Mouse (Mus musculus) CH12F3 (cell line): ENCODE results near the gene Stim1.

ENCODE experiments used
- in situ Hi-C: fragments of 300-500 bp; cut with MboI; formaldehyde crosslinking; loops from 2 replicates; pipeline ENCODE4 v1.14.3; 2020; ENCODE audit warnings: low sequenced_read_pairs

Stim1 gene

GRCm38 (mm10) chr7:102267601-102268394 lies at the start of gene Stim1:
TSS of gene Stim1 (plus strand) at chr7:102267806.
- in situ Hi-C loops: no loop called here

DNA sequence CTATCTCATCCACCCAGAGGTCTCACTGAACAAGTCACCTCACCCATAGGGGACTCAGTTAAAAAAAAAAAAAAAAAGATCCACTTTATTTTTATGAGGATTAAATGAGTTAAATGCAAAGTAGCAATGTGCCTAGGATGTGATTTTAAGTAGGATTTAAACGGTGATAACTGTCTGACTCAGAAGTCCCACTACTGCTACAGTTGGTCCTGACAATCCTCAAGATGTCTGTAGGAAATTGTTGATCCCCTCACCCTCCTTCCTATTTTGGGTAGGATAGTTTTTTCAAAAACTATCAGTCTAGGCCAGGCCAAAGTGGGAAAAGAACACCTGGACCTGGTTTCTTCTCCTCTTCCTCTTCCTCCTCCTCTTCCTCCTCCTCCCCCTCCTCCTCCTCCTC lies 45.7 kb upstream of the Stim1 start:
- in situ Hi-C loops: no loop called here

DNA sequence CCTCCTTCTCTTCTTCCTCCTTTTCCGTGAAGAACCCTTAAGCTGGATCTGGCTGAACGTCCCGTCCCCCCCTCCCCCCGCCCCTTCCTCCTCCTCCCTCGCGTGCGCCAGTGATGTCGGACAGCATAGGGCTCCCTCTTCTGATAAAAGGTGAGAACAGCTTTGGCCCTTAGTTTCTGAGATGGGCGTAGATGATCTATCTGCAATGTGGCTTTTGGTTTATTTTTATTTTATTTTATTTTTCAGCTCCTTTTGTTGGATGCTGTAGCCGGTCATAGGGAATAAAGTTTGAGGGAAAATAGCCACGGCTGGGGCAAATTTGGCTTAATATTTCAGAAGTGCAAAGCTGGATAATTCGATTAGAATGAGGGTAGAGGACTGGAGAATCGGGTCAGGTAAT lies 45.3 kb upstream of the Stim1 start:
- in situ Hi-C loops: no loop called here

DNA sequence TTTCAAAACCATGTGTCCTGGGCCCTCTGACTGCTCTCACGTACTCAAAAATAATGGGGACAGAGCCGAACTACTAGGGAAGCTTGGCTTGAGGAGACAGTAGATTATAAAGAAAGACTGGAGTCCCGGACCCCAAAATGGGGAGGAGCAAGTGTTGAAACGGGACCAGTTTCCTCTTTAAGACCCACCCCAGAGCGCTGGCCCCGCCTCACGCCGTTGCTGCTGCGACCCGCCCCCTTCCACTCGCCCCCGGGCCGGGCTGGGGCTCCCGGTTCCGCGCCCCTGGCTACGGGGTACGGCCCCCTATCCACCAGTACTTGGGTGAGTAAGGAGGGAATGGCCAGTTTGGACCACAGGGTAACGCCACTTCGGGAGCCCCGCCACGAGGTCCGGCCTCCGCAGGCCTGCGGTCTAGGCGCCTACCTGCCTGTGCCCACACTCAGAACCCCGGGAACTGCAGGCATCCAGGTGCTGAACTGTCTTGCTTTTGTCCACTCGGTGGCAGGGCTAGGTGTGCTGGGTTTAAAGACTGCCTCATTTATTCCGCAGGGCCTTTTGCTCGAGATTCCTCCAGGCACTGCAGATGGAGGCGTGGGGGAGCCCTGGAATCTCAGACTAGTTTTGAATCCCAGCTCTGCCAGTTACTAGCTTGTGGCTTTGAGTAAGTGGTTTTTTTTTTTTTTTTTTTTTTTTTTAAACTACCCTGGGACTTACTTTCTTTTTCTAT lies 44.6 kb upstream of the Stim1 start:
- in situ Hi-C loops: no loop called here

DNA sequence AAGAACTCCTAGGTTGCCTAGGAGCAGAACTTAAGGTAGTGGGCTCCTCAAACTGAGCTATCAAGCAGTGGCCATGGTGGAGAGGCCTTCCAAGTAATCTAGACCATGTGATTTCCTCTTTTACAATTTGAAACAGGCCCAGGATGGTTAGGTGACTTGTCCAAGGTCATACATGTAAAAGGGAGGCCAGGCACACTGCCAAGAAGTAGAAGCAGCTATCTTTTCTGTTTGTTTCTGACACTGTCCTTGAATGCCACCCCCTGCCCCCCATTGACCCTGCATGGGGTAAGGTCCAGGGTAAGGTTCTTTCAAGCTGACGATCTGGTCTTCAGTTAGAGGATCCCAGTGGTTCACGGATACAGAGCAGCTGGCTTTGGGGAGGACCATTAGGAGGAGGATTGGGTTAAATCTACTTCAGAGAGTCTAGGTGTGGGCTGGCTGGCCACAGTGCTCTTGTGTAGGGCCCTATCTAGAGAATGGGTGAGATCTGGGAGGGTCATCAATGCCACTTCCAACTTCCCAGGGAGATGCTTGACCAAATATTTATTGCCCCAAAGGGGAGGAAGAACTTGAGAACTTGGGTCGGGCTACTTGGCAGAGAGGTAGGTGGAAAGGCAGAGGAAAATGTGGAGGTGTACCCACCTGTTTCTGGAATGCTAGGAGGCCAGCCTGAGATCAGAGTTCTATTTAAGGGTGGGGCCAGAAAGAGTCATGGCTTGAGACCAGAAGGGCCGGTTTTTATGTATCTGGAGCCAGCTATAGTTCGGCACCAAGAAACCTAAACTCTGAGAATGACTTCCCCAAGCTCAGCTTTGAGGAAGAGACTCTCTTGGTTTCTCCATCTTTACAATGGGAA lies 43.5 kb upstream of the Stim1 start:
- in situ Hi-C loops: no loop called here

DNA sequence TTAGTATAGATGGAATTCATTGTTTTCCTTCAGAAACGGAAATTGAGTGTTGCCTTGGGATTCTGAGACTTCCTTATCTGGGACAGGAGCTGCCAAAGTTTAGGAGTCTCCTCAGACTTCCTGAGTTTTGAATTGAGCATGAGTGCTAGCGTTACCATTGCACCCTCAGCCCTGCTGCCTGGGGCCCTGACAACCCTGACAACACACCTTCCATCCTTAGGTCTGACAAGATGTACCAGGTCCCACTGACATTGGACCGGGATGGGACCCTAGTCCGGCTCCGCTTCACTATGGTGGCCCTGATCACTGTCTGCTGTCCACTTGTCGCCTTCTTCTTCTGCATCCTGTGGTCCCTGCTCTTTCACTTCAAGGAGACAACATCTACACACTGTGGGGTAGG lies 41.6 kb upstream of the Stim1 start:
- in situ Hi-C loops: no loop called here

DNA sequence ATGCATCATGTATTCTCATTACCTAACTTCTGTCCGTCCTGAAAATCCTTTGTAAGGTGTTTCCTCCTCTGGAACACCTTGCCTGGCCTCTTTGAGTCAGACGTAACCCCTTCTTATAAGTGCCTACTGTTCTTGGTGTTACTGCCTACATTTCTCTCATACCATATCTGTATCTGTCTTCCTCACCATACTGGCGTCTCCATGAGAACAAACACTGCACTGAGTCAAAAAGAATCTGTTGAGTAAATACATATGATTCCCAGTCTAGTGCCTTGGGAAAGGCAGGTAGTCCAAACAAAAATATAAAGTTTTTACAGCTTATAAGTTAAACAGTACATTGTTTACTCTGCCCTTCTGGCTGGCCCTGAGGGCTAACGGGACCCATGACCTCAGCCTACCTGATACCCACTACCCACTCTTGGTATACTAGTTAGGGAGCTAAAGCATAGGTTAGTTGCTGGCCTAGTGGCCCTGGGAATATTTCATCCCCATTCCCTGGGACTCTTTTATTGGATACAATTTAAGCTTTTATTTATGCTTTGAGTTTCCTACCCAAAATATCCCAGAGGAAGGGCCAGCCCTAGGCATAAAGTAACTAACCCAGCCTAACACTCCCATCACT lies 39.4 kb upstream of the Stim1 start:
- in situ Hi-C loops: no loop called here

- in situ Hi-C loops: no loop called here
Observed at GRCm38 (mm10) chr7:102229814-102230213, 37.8 kb upstream of the Stim1 start.

DNA sequence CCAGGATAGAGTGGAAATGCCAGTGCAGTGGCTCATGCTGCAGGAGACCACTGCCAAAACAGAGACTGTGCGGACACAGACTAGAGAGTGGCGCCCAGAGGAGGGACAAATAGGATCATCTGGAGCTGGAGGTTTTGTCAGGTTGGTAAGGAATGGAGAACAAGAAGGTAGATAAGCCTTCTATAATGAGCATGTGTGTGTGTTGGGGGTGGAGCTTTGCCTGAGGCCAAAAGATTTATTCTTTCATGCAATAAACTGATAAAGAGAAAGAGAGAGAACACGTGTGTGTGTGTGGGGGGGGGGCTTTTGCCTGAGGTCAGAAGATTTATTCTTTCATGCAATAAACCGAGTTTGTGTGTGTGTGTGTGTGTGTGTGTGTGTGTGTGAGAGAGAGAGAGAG lies 34.5 kb upstream of the Stim1 start:
- in situ Hi-C loops: no loop called here

- in situ Hi-C loops: no loop called here
Observed at GRCm38 (mm10) chr7:102238686-102239286, 28.8 kb upstream of the Stim1 start.

- in situ Hi-C loops: no loop called here
Observed at GRCm38 (mm10) chr7:102239591-102239990, 28.0 kb upstream of the Stim1 start.

DNA sequence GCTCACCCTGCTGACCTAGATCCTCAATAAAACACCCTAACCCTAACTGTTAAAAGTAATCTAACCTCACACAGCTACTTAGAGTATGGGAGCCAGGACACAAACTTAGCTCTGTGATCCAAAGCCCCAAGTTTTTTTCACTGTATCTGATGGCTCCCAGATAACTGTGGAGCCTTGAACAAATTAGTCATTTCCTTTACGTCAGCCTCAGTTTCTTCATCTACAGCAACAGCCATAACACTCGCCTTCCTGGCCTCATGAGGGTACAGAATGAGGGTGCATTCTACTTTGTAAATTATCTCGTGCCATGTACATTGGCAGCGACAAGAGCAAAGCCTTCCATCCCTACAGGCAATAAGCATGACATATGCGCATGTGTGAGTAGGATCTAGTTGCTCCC lies 25.2 kb upstream of the Stim1 start:
- in situ Hi-C loops: no loop called here

DNA sequence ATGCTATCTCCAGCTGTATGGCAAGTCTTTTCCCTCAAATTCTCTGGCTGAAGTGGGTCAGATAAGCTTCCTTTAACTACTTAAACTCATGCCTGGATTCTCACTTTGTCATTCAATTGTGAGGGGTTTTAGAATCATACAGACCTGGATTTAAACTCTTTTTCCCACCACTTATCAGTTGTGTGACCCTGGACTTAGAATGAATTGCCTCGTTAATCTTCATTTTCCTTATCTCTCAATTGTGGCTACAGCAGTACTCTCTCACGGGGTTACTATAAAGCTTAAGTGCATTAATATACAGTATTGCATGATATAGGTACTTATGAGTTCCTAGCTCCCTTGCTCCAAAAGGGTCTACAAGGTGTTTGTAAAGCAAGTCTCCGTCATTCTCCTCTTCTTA lies 24.7 kb upstream of the Stim1 start:
- in situ Hi-C loops: no loop called here

GRCm38 (mm10) chr7:102243870-102244269 lies 23.7 kb upstream of the Stim1 start:
- in situ Hi-C loops: no loop called here

DNA sequence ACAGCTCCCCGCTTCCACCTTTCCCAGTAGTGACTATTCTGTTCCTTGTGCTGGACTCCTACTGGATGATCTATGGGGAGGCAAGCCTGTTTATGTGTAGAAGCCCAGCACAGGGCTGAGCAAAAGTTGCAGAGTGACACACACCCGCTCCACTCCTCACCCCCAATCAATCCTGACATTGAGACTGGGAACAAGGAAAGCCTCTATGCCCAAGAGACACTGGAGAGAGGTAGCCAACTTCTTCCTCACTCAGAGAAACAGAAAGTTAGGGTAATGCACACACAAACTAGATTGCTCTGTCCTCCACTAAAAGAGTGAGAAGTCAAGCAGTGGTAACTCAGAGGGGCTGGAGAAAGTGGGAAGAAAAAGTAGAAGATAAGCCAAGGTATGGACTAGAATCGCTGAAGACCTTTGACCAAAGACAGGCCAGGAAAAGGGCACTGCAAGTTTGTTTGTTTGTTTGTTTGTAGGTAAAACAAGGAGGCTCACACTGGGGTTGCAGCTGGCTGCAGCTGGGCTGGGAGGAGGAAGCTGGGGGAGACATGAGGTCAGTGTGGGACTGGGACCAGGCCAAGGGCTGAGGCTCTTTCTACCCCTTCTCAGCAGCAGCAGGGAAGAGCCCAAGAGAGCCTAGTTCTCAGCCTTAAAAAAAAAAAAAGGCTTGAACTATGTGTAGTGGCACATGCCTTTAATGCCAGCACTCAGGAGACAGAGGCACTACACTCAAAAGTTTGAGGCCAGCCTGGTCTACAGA lies 22.6 kb upstream of the Stim1 start:
- in situ Hi-C loops: no loop called here

GRCm38 (mm10) chr7:102245775-102246174 lies 21.8 kb upstream of the Stim1 start:
- in situ Hi-C loops: no loop called here

DNA sequence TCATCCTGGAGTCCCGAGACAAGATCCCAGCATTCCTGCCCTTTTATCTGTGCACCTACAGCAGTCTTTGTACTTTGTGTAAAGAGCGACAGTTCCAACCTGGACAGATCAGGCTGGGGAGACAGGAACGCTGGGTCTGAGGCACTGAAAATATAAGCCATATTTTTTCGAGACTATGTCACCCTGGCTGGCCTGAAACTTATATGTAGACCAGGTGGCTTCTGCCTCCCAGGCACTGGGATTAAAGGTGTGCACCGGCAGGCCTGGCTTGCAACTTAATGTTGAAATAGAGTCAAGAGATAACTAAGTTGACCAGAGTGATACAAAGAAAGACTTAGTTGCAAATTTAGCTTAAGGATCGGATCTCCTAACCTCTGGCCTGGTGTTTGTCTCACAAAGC lies 21.3 kb upstream of the Stim1 start:
- in situ Hi-C loops: no loop called here

DNA sequence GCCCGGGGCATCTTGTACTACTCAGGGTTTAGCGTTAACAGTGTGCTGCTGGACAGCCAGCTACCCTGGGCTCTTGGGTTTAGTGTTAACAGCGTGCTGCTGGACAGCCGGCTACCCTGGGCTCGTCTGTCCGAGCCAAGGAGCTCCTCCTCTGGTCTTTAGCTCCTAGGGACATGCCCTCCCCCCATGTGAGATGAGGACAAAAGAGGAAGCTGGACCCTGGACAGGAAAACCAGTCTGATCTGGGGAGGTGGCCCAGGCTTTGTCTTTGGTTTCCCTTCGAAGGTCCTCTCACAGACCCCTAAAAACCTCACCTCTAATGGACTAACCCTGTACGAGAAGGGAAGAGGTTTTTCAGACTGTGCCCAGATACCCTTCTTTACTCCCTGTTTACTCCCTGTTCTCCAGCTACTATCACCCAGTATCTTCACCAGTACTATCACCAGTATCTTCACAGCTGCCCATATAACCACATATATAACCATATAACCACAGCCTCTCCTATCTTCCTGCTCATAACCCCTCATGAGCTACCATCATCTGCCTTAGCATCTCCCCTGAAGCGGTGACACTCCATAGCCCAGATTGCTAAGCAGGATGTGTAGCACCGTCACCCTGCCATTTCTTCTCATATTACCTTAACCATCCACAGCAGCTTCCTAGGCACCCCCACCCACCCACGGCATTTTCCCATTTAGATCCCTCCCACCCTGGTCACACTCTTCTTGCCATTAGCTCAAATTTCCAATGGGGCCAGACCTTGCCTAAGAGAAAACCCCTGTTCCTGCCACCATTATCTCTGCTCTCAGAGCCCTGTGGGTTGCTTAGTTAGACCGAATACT lies 20.4 kb upstream of the Stim1 start:
- in situ Hi-C loops: no loop called here
